Mouse (Mus musculus): ENCODE data around the gene Mpnd. TPM values are rescaled to one million over a fixed set of nuclear protein-coding genes. Genes with fewer than 3 reads are reported as not detected.
"Not testable (repeated sequence)": the region's sequence is repeated elsewhere in the genome, so short reads cannot be mapped to it uniquely, and the experiment has no call there.

The Mpnd gene
- polyA plus RNA-seq, 2 experiments from 2014 or later: 9.2 to 13.7 TPM

DNA sequence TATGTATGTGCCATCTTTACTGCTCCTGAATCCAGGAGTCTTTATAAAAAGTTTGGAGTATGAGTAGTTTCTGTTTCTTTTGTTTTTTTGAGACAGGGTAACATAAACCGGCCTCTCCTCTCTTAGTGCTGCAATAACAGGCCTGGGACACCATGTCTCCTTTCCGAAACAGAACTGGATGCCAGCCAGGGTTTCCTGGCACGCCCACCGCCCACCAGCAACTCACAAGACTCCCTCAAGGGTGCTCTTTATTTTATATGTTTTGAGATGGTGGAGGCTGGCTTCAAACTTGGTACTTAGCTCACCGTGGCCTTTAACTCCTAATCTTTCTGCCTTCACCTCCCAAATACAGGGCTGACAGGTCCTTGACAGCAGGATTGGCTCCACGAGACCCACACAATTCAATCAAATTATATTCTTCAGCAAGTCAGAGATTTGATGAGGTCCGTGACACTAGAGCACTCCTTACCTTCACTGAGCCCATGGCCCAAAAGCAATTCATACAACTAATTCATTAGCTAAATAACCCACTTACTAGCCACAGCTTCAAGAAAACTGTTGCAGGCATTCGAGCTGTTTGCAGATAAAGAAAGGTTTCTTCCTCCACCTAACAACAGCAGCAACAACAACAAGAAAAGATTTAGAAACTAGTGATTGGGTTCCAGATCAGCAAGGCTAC lies 33.2 kb downstream of the Mpnd start:
- ATAC-seq: no peak

DNA sequence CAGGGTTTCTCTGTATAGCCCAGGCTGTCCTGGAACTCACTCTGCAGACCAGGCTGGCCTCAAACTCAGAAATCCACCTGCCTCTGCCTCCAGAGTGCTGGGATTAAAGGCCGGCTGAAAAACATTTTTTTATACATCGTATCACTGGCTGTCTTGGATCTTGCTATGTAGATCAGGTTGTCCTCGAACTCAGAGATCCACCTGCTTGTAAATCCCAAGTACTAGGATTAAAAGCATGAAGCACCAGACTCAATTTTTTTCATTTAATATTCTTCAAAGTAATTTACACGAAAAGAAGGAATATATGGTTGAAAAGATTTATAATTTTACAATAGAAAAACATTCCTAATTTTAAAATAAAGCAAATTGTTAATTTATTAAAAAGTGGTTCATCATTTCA lies 33.8 kb downstream of the Mpnd start:
- no peak for ATAC-seq

DNA sequence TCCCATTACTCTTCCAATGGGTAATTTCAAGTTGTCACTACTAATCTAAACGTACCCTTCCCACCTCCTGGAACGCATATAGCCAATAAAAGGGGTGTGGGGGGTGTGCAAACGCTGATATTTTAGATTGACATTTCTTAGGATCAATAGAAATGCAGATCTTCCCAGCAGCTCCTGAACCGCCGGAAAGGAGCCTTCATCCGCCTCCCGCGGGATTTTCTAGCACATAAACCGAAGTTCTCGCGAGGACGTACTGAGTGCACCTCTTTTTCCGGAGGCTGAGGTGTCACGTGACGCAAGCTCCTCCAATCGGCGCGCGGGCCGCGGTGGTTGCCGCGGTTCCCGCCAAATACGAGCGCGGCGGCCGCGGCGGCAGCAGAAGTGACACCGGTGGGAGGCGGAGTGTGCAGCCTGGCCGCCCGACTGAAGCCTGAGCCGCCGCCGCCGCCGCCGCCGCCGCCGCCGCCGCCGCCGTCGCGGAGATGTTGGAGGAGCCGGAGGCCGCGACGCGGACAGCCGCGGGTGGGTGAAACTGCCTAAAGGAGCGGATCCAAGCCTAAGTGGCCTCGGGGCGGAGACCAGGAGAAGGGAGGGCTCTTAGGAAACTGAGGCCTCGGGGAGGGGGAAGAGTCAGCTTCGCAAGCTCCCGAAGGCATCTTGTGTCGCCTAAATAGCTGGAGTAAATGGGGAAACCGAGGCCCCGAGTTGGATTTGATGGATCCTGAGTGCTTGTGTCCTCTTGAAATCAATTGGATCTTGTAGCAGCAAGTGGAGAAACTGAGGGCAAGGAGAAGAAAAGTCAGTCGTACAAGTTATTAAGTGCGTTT lies 34.7 kb downstream of the Mpnd start, which contains the start of gene Chaf1a:
Gene Chaf1a, plus strand, starts transcription at position 410 of the 827 bp plus-strand sequence.
- peak; percentile 72 for ATAC-seq

DNA sequence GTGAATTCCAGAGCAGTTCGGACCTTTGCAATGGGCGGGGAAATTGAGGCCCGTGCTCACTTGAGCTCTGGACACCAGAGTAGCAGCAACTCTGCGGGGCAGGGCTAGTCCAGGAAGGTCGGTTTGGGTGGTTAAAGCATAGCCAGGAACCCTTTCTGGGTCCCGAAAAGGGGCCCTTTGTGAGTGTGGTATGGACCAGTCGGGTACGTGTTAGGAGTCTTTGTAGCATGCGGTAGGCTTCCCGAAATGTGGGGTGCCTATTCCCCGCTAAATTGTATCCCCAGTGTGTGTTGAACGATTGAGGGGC lies 35.3 kb downstream of the Mpnd start:
- no peak for ATAC-seq

DNA sequence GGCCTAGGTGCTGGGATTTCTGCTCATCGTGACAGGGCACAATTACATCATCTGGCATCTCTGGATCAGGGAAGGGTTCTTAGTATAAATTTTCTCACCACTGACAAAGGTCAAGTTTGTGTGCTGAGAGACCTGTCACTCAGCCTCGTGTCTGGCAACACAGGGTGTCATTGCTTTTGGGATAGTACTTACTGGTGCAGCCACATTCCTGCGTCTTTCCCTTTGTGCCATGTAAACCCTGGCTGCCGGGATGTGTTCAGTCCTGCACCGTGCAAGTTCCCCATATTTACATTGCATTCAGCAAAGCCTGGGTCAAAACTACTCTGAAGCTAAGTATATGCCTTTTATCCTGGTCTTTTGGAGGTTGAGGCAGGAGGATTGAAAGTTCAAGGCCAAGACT lies 45.9 kb downstream of the Mpnd start:
- ATAC-seq: no peak

DNA sequence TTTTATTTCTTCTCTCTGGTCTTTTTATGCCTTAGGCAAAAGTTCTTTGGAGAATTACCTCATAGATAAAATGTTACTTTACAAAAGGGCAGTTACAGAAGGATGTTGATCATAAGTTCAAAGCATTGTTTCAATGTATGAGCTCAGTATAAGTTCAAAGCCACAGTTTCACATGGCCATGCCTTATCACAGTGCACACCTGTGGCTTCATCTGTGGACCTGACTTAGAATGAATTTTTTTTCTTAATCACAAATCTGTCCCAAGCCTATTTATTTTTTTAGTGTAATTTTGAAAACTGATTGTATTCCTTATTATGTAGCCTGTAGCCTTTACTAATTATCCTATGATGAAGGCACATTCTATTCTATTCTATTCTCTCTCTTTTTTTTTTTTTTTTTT lies 49.4 kb downstream of the Mpnd start:
- no peak for ATAC-seq

DNA sequence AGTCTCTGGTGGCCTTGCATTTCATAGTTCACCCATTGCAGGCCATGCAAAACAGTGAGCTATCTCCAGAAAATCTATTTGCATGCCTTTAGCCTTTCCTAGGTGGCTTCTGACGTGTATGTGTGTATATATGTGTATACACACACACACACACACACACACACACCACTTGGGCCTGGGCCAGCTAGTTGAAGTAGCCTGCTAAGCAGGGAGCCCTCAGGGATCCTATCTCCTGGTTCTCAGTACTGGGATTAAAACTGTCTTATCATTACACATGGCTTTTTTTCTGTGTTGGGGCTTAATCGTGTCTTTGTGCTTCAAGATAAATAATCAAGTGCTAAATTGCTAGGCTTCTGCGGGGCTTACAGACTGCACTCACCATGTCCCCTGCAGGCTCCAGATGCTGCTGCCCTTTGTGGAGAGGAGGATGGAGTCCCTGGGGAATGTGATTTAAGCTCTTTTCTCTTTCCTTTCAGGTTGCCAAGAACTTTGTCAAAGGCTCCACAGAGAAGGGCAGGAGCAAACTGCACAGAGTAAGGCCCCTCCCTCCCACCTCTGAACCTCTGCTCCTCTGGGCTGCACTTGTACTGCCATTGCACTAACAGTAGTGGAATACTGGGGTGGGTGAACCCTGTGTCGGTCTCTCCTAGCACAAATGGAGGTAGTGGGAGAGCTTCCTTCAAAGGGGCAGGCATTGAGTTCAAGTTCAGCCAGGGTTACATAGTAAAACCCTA lies 50.6 kb downstream of the Mpnd start:
- no peak for ATAC-seq

DNA sequence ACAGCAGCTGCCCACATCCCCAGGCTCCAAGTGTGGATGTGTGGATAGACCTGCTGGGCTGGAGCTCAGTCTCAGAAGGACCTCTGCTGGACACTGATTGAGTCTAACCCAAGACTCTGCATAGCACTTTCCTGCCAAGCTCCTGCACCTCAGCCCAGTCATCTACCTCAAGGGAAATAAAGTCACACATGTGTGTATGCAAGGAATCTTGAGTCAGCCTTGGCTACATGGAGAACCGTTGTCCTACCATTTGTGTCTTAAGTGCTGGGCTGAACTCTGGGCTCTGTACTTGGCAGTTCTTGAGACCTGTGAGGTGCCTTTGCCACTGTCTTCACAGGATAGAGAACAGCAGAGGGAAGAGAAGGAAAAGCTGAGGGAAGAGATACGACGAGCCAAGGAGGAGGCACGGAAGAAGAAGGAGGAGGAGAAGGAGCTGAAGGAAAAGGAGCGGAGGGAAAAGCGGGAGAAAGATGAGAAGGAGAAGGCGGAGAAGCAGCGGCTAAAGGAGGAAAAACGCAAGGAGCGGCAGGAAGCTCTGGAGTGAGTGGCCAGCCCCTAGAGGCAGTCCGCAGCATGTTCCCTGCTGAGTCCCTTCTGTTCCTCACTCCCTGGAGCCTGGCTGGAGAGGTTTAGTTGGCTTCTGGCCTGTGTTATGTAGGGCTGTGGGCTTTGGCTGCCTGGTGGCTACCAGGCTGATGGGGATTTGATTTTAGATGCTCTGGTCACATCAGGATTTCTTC lies 52.0 kb downstream of the Mpnd start:
- no peak for ATAC-seq

DNA sequence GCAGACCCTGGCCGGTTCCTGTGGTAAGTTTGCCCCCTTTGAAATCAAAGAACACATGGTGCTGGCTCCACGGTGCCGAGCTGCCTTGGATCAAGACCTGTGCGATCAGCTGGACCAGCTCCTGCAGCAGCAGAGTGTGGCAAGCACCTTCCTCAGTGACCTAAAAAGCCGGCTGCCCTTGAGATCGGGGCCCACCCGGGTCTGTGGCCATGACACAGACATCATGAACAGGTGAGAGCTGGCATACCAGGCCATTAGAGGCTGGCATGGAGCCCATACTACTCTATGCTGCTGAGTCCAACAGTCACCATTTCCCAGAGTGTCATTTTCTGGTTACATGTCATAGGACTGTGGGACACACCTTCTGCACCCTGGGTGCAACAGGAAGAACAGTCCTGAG lies 56.6 kb downstream of the Mpnd start:
- no peak for ATAC-seq

DNA sequence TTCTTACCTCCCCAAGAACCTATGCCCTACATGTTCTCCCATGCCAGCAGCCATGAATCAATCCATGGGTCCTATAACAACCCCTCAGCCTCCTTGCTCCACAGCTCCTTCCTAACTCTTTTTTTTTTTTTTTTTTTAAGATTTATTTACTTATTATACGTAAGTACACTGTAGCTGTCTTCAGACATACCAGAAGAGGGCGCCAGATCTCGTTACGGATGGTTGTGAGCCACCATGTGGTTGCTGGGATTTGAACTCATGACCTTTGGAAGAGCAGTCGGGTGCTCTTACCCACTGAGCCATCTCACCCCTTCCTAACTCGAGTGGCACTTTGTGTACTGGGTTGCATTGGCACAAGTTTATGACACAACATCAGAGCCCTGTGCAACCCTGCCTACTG lies 60.2 kb downstream of the Mpnd start:
- not testable (repeated sequence) for ATAC-seq

Other genes starting within 250 kb of the Mpnd start
- 10 to 100 TPM; 21.2 to 22.6 TPM for gene Zfp119a, start 126.8 kb upstream of the Mpnd start, polyA plus RNA-seq (2017; shearing (Covaris generic))
- gene Zfp959, start 113.6 kb upstream of the Mpnd start, polyA plus RNA-seq (2017; shearing (Covaris generic)): 10 to 100 TPM; 29.3 to 31.1 TPM
- 10 to 100 TPM; 14.3 to 16.2 TPM for gene Zfp119b, start 56.2 kb upstream of the Mpnd start, polyA plus RNA-seq (2017; shearing (Covaris generic))
- gene Ebi3, start 53.1 kb upstream of the Mpnd start, polyA plus RNA-seq (2017; shearing (Covaris generic)): 10 to 100 TPM; 48.6 to 79.8 TPM
- 10 to 100 TPM; 28.2 to 43.3 TPM for gene Yju2, start 46.6 kb upstream of the Mpnd start, polyA plus RNA-seq (2017; shearing (Covaris generic))
- gene Shd, start 35.2 kb upstream of the Mpnd start, polyA plus RNA-seq (2017; shearing (Covaris generic)): not detected
- gene Fsd1, start 19.2 kb upstream of the Mpnd start, polyA plus RNA-seq (2017; shearing (Covaris generic)): under 1 TPM in 1 of 2 experiments, not detected in 1; 0.47 TPM
- under 1 TPM in 1 of 2 experiments, not detected in 1; 0.70 TPM for gene Stap2, start 127 bp upstream of the Mpnd start, polyA plus RNA-seq (2017; shearing (Covaris generic))
- 100 to 1,000 TPM in 1 of 2 experiments, 10 to 100 TPM in 1; 93.7 to 110 TPM for gene Sh3gl1, start 30.9 kb downstream of the Mpnd start, polyA plus RNA-seq (2017; shearing (Covaris generic))
- 1 to 10 TPM in 1 of 2 experiments, under 1 TPM in 1; 0.51 to 1.0 TPM for gene Chaf1a, start 34.7 kb downstream of the Mpnd start, polyA plus RNA-seq (2017; shearing (Covaris generic))
- 10 to 100 TPM; 35.0 to 41.5 TPM for gene Ubxn6, start 69.3 kb downstream of the Mpnd start, polyA plus RNA-seq (2017; shearing (Covaris generic))
- gene Hdgfl2, start 73.9 kb downstream of the Mpnd start, polyA plus RNA-seq (2017; shearing (Covaris generic)): 10 to 100 TPM; 39.4 to 58.4 TPM
- gene Plin4, start 104.1 kb downstream of the Mpnd start, polyA plus RNA-seq (2017; shearing (Covaris generic)): not detected
- gene Plin5, start 111.9 kb downstream of the Mpnd start, polyA plus RNA-seq (2017; shearing (Covaris generic)): not detected
- gene Lrg1, start 116.3 kb downstream of the Mpnd start, polyA plus RNA-seq (2017; shearing (Covaris generic)): not detected
- gene Sema6b, start 134.6 kb downstream of the Mpnd start, polyA plus RNA-seq (2017; shearing (Covaris generic)): not detected
- gene Tnfaip8l1, start 156.8 kb downstream of the Mpnd start, polyA plus RNA-seq (2017; shearing (Covaris generic)): 10 to 100 TPM; 30.3 to 43.4 TPM
- 10 to 100 TPM; 58.9 to 59.6 TPM for gene Mydgf, start 178.2 kb downstream of the Mpnd start, polyA plus RNA-seq (2017; shearing (Covaris generic))
- 10 to 100 TPM; 17.8 to 21.0 TPM for gene Dpp9, start 213.2 kb downstream of the Mpnd start, polyA plus RNA-seq (2017; shearing (Covaris generic))